Mouse (Mus musculus): Measurements from ENCODE around the gene Bsn. TPM values are rescaled to one million over a fixed set of nuclear protein-coding genes. Genes with fewer than 3 reads are reported as not detected.
A peak's percentile ranks its signal among the peaks of the same experiment; 100 is the strongest.

The Bsn gene
- polyA plus RNA-seq, 1 experiment, result 0.83 TPM

GRCm38 (mm10) chr9:108182806-108183506 lies 7.2 kb downstream of the Bsn start:
- TF ChIP-seq FLI1 (IDR thresholded peaks at IDR 0.05; ENCODE audit: low read length) (no peak), GATA1 (IDR thresholded peaks at IDR 0.05; ENCODE audit: borderline replicate concordance, low read length) (no peak)
- Histone ChIP-seq H3K4me1 (peaks cover 8% of the 10 kb centered on the region), H3K27me3 (replicated peaks) (peaks cover 61% of the 10 kb centered on the region), H3K4me3 (replicated peaks) (no peak overlapping the region), H3K36me3 (replicated peaks; ENCODE audit: low read length) (no peaks in the 10 kb centered on the region), H3K9me3 (no peaks in the 10 kb centered on the region)

GRCm38 (mm10) chr9:108178391-108178790 lies 11.8 kb downstream of the Bsn start:
- Histone ChIP-seq H3K36me3 (replicated peaks; ENCODE audit: low read length) (no peaks in the 10 kb centered on the region), H3K4me3 (replicated peaks) (no peak overlapping the region), H3K4me1 (peaks cover 13% of the 10 kb centered on the region; the same call in 1 of the 2 replicates), H3K9me3 (peaks cover 7% of the 10 kb centered on the region), H3K27me3 (replicated peaks) (peaks cover 51% of the 10 kb centered on the region)
- TF ChIP-seq GATA1 (IDR thresholded peaks at IDR 0.05; ENCODE audit: borderline replicate concordance, low read length), result no peak
- TF ChIP-seq FLI1 (IDR thresholded peaks at IDR 0.05; ENCODE audit: low read length), result no peak

GRCm38 (mm10) chr9:108175116-108175838 lies 14.9 kb downstream of the Bsn start:
- Histone ChIP-seq H3K27me3 (replicated peaks) (peaks cover 67% of the 10 kb centered on the region), H3K36me3 (replicated peaks; ENCODE audit: low read length) (no peaks in the 10 kb centered on the region), H3K9me3 (peaks cover 7% of the 10 kb centered on the region), H3K4me3 (replicated peaks) (no peak overlapping the region), H3K4me1 (peaks cover 6% of the 10 kb centered on the region; the same call in 1 of the 2 replicates)
- TF ChIP-seq GATA1 (IDR thresholded peaks at IDR 0.05; ENCODE audit: borderline replicate concordance, low read length) (no peak), FLI1 (IDR thresholded peaks at IDR 0.05; ENCODE audit: low read length) (no peak)

- Histone ChIP-seq H3K27me3 (replicated peaks) (peaks cover 60% of the 10 kb centered on the region), H3K4me1 (peaks cover 5% of the 10 kb centered on the region; the same call in 1 of the 2 replicates), H3K9me3 (peaks cover 7% of the 10 kb centered on the region), H3K4me3 (replicated peaks) (peak overlapping the region; percentile 8), H3K36me3 (replicated peaks; ENCODE audit: low read length) (no peaks in the 10 kb centered on the region)
- TF ChIP-seq GATA1 (IDR thresholded peaks at IDR 0.05; ENCODE audit: borderline replicate concordance, low read length), result no peak
- TF ChIP-seq FLI1 (IDR thresholded peaks at IDR 0.05; ENCODE audit: low read length), result no peak
These were observed 17.3 kb downstream of the Bsn start for GRCm38 (mm10) chr9:108172777-108173350.

GRCm38 (mm10) chr9:108169751-108170150 lies 20.4 kb downstream of the Bsn start:
- H3K36me3 ChIP-seq (replicated peaks; ENCODE audit: low read length), result no peaks in the 10 kb centered on the region
- H3K4me1 ChIP-seq, result no peaks in the 10 kb centered on the region
- TF ChIP-seq GATA1 (IDR thresholded peaks at IDR 0.05; ENCODE audit: borderline replicate concordance, low read length) (no peak), FLI1 (IDR thresholded peaks at IDR 0.05; ENCODE audit: low read length) (no peak)
- no peaks in the 10 kb centered on the region for H3K9me3 ChIP-seq
- no peak overlapping the region for H3K4me3 ChIP-seq (replicated peaks)
- H3K27me3 ChIP-seq (replicated peaks), result peaks cover 50% of the 10 kb centered on the region

GRCm38 (mm10) chr9:108165143-108165542 lies 25.0 kb downstream of the Bsn start:
- Histone ChIP-seq H3K4me3 (replicated peaks) (no peak overlapping the region), H3K27me3 (replicated peaks) (peaks cover 13% of the 10 kb centered on the region), H3K36me3 (replicated peaks; ENCODE audit: low read length) (no peaks in the 10 kb centered on the region), H3K9me3 (no peaks in the 10 kb centered on the region), H3K4me1 (peaks cover 4% of the 10 kb centered on the region; the same call in 1 of the 2 replicates)
- TF ChIP-seq FLI1 (IDR thresholded peaks at IDR 0.05; ENCODE audit: low read length) (no peak), GATA1 (IDR thresholded peaks at IDR 0.05; ENCODE audit: borderline replicate concordance, low read length) (no peak)

- H3K4me3 ChIP-seq (replicated peaks), result peak overlapping the region; percentile 6
- H3K9me3 ChIP-seq, result no peaks in the 10 kb centered on the region
- no peak for TF ChIP-seq GATA1 (IDR thresholded peaks at IDR 0.05; ENCODE audit: borderline replicate concordance, low read length)
- TF ChIP-seq FLI1 (IDR thresholded peaks at IDR 0.05; ENCODE audit: low read length), result no peak
- peaks cover 4% of the 10 kb centered on the region; the same call in 1 of the 2 replicates for H3K4me1 ChIP-seq
- no peaks in the 10 kb centered on the region for H3K36me3 ChIP-seq (replicated peaks; ENCODE audit: low read length)
- peaks cover 15% of the 10 kb centered on the region for H3K27me3 ChIP-seq (replicated peaks)
These were observed 26.4 kb downstream of the Bsn start for GRCm38 (mm10) chr9:108163646-108164284.

- Histone ChIP-seq H3K4me3 (replicated peaks) (no peak overlapping the region), H3K36me3 (replicated peaks; ENCODE audit: low read length) (no peaks in the 10 kb centered on the region), H3K27me3 (replicated peaks) (peaks cover 29% of the 10 kb centered on the region), H3K9me3 (no peaks in the 10 kb centered on the region), H3K4me1 (no peaks in the 10 kb centered on the region; the same call in 1 of the 2 replicates)
- TF ChIP-seq GATA1 (IDR thresholded peaks at IDR 0.05; ENCODE audit: borderline replicate concordance, low read length) (no peak), FLI1 (IDR thresholded peaks at IDR 0.05; ENCODE audit: low read length) (no peak)
These were observed 32.3 kb downstream of the Bsn start for GRCm38 (mm10) chr9:108157891-108158290.

GRCm38 (mm10) chr9:108157451-108157850 lies 32.7 kb downstream of the Bsn start:
- H3K4me1 ChIP-seq, result no peaks in the 10 kb centered on the region; the same call in 1 of the 2 replicates
- no peaks in the 10 kb centered on the region for H3K36me3 ChIP-seq (replicated peaks; ENCODE audit: low read length)
- H3K9me3 ChIP-seq, result 0 out of 2 replicates have a peak, but pooled peaks cover under 1% of the 10 kb centered on the region
- H3K27me3 ChIP-seq (replicated peaks), result peaks cover 29% of the 10 kb centered on the region
- TF ChIP-seq FLI1 (IDR thresholded peaks at IDR 0.05; ENCODE audit: low read length), result no peak
- TF ChIP-seq GATA1 (IDR thresholded peaks at IDR 0.05; ENCODE audit: borderline replicate concordance, low read length), result no peak
- H3K4me3 ChIP-seq (replicated peaks), result no peak overlapping the region
